Mouse (Mus musculus): ENCODE data around the gene Ssc5d. TPM values are rescaled to one million over a fixed set of nuclear protein-coding genes. Genes with fewer than 3 reads are reported as not detected.

Gene Ssc5d
- polyA plus RNA-seq, 1 experiment = not detected

DNA sequence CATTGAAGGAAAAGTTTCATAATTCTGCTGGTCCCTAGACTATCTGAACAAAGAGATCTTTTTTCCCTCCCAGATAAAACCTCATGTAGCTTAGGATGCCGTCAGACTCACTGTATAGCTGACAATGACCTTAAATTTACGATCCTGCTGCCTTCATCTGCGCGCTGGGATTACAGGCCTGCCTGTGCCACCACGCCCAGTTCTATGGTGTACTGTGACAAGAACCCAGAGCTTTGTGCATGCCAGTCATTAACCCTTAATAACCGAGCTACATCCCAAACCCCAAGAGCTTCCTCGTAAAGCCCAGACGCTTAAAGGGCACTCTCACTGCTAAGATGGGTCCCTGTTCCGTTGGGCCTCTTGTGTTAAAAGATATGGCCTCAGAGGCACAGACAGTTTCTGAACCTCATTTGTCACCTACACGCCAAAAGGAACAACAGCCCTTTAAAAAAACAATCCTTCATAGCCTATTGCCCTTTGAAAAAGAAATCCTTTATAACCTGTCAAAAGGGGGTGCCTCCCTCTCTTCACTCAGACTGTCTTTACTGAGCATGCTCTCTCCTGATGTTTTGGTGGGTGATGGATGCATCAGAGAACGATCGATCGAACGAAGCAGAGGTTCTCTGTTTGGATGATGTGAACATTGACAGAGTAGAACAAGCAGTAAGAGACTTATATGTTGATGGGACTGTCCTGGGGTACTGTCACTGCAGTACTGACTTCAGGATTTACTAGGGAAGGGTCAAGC lies 9.7 kb upstream of the Ssc5d start:
- peaks cover 44% of the 10 kb centered on the region for H3K36me3 ChIP-seq (ENCODE audit: control insufficient read depth)
- H3K9me3 ChIP-seq (ENCODE audit: control insufficient read depth, low read length) = peaks cover 5% of the 10 kb centered on the region
- peak overlapping the region; percentile 94 for H3K4me3 ChIP-seq (replicated peaks)
- TF ChIP-seq TAL1 (IDR thresholded peaks at IDR 0.05; ENCODE audit: low read length) (no peak), GATA1 (IDR thresholded peaks at IDR 0.05; ENCODE audit: low read length) (no peak)
- H3K4me1 ChIP-seq (ENCODE audit: control insufficient read depth) = peaks cover 35% of the 10 kb centered on the region
- H3K27me3 ChIP-seq (ENCODE audit: control insufficient read depth) = no peaks in the 10 kb centered on the region

DNA sequence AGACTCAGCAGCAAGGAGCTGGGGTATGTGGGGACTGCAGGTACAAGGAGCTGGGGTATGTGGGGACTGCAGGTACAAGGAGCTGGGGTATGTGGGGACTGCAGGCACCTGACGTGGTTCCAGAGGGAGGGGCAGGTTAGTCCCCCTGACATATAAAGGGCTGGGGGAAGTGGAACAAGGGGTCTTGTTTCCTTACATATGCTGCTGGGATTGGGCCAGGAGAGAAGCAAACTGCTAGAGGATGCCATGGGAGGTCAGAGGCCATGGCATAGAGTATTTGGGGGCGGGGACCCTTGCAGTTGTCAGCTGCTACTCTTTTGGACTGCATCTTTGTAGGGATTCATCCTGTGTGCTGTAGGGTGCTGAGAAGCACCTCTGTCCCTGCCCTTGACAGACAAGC lies 8.1 kb upstream of the Ssc5d start:
- H3K4me3 ChIP-seq (replicated peaks) = no peak overlapping the region
- no peak for TF ChIP-seq GATA1 (IDR thresholded peaks at IDR 0.05; ENCODE audit: low read length)
- TF ChIP-seq TAL1 (IDR thresholded peaks at IDR 0.05; ENCODE audit: low read length) = no peak
- peaks cover 5% of the 10 kb centered on the region for H3K9me3 ChIP-seq (ENCODE audit: control insufficient read depth, low read length)
- peaks cover 11% of the 10 kb centered on the region for H3K27me3 ChIP-seq (ENCODE audit: control insufficient read depth)
- peaks cover 42% of the 10 kb centered on the region for H3K4me1 ChIP-seq (ENCODE audit: control insufficient read depth)
- peaks cover 47% of the 10 kb centered on the region for H3K36me3 ChIP-seq (ENCODE audit: control insufficient read depth)

DNA sequence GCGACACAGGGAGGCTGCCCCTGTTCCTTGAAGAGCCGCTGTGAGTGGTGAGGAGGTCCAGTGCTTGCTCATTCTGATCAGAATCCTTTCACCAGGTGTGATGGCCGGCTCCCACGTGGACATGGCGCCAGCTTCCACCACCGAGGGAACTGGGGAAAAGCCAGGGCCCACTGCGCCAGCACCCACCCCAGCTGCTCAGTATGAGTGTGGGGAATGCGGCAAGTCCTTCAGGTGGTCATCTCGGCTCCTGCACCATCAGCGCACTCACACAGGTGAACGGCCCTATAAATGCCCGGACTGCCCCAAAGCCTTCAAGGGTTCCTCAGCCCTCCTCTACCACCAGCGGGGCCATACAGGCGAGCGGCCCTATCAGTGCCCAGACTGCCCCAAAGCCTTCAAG lies 6.9 kb upstream of the Ssc5d start:
- TF ChIP-seq TAL1 (IDR thresholded peaks at IDR 0.05; ENCODE audit: low read length) = no peak
- TF ChIP-seq GATA1 (IDR thresholded peaks at IDR 0.05; ENCODE audit: low read length) = no peak
- peaks cover 47% of the 10 kb centered on the region for H3K36me3 ChIP-seq (ENCODE audit: control insufficient read depth)
- H3K9me3 ChIP-seq (ENCODE audit: control insufficient read depth, low read length) = peaks cover 5% of the 10 kb centered on the region
- H3K4me3 ChIP-seq (replicated peaks) = no peak overlapping the region
- peaks cover 44% of the 10 kb centered on the region for H3K4me1 ChIP-seq (ENCODE audit: control insufficient read depth)
- peaks cover 23% of the 10 kb centered on the region for H3K27me3 ChIP-seq (ENCODE audit: control insufficient read depth)

DNA sequence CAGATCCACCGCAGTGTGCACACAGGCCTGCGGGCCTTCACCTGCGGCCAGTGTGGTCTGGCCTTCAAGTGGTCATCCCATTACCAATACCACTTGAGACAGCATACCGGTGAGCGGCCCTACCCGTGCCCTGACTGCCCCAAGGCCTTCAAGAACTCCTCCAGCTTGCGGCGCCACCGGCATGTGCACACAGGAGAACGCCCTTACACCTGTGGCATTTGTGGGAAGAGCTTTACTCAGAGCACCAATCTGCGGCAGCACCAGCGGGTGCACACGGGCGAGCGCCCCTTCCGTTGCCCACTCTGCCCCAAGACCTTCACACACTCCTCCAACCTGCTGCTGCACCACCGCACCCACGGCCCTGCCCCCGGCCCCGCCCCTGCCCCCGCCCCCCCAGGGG lies 6.5 kb upstream of the Ssc5d start:
- Histone ChIP-seq H3K4me1 (ENCODE audit: control insufficient read depth) (peaks cover 45% of the 10 kb centered on the region), H3K9me3 (ENCODE audit: control insufficient read depth, low read length) (peaks cover 7% of the 10 kb centered on the region), H3K27me3 (ENCODE audit: control insufficient read depth) (peaks cover 27% of the 10 kb centered on the region), H3K36me3 (ENCODE audit: control insufficient read depth) (peaks cover 47% of the 10 kb centered on the region), H3K4me3 (replicated peaks) (no peak overlapping the region)
- TF ChIP-seq GATA1 (IDR thresholded peaks at IDR 0.05; ENCODE audit: low read length) (no peak), TAL1 (IDR thresholded peaks at IDR 0.05; ENCODE audit: low read length) (no peak)

DNA sequence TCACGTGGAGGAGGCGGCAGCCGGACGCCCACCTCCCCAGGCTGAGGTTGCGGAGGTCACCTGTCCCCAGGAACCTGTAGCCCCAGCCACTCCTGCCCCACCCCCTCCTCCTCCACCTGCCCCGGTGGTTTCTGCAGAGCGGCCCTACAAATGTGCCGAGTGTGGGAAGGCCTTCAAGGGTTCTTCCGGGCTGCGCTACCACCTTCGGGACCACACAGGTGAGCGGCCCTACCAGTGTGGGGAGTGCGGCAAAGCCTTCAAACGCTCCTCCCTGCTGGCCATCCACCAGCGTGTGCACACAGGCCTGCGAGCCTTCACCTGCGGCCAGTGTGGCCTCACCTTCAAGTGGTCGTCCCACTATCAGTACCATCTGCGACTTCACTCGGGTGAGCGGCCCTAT lies 5.6 kb upstream of the Ssc5d start:
- peaks cover 36% of the 10 kb centered on the region for H3K27me3 ChIP-seq (ENCODE audit: control insufficient read depth)
- peaks cover 36% of the 10 kb centered on the region for H3K4me1 ChIP-seq (ENCODE audit: control insufficient read depth)
- peaks cover 47% of the 10 kb centered on the region for H3K36me3 ChIP-seq (ENCODE audit: control insufficient read depth)
- H3K4me3 ChIP-seq (replicated peaks) = no peak overlapping the region
- peaks cover 7% of the 10 kb centered on the region for H3K9me3 ChIP-seq (ENCODE audit: control insufficient read depth, low read length)
- TF ChIP-seq TAL1 (IDR thresholded peaks at IDR 0.05; ENCODE audit: low read length) (no peak), GATA1 (IDR thresholded peaks at IDR 0.05; ENCODE audit: low read length) (no peak)

DNA sequence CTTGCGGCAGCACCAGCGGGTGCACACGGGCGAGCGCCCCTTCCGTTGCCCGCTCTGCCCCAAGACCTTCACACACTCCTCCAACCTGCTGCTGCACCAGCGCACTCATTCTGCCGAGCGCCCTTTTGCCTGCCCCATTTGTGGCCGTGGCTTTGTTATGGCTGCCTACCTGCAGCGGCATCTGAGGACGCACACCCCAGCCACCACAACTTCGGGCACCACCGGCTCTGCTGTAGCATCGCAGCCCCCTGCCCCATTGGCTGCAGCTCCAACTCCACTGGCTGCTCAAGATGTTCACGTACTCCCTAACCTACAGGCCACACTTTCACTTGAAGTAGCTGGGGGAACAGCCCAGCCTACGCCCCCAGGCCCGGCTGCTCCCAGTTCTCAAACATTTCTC lies 5.1 kb upstream of the Ssc5d start:
- Histone ChIP-seq H3K9me3 (ENCODE audit: control insufficient read depth, low read length) (peaks cover 7% of the 10 kb centered on the region), H3K4me3 (replicated peaks) (no peak overlapping the region), H3K27me3 (ENCODE audit: control insufficient read depth) (peaks cover 41% of the 10 kb centered on the region), H3K36me3 (ENCODE audit: control insufficient read depth) (peaks cover 47% of the 10 kb centered on the region), H3K4me1 (ENCODE audit: control insufficient read depth) (peaks cover 36% of the 10 kb centered on the region)
- TF ChIP-seq TAL1 (IDR thresholded peaks at IDR 0.05; ENCODE audit: low read length) = no peak

DNA sequence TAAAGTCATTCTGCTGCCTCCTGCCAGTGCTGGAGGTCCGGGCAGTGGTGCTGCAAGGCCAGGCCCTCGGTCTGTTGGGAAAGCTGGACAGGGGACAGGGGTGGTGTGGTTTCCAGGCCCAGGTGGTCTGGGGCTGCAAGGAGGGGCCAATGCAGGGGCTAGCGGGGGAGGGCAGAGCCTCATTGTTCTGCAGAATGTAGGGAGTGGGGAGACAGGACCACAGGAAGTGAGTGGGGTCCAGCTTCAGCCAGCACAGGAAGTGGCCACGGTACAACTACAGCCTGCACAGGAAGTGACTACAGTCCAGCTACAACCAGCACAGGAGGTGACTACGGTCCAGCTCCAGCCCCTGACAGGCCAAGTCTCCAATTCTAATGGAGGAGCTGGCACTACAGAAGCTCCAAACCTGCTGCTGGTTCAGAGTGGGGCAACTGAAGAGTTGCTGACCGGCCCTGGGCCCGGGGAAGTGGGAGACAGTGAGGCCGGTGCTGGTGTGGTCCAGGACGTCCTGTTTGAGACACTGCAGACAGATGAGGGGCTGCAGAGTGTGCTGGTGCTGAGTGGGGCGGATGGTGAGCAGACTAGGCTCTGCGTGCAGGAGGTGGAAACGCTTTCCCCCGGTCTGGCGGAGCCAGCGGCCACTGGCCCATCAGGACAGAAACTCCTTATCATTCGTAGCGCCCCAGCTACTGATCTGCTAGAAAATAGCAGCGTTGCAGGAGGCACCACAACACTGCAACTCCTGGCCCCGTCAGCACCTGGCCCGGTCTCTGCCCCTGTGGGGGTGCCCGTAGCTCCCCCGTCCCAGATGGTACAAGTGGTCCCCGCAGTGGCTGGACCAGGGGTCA lies 4.4 kb upstream of the Ssc5d start:
- Histone ChIP-seq H3K4me1 (ENCODE audit: control insufficient read depth) (peaks cover 29% of the 10 kb centered on the region), H3K4me3 (replicated peaks) (no peak overlapping the region), H3K36me3 (ENCODE audit: control insufficient read depth) (peaks cover 47% of the 10 kb centered on the region), H3K9me3 (ENCODE audit: control insufficient read depth, low read length) (peaks cover 7% of the 10 kb centered on the region), H3K27me3 (ENCODE audit: control insufficient read depth) (peaks cover 48% of the 10 kb centered on the region)
- TF ChIP-seq GATA1 (IDR thresholded peaks at IDR 0.05; ENCODE audit: low read length) (no peak), TAL1 (IDR thresholded peaks at IDR 0.05; ENCODE audit: low read length) (no peak)

DNA sequence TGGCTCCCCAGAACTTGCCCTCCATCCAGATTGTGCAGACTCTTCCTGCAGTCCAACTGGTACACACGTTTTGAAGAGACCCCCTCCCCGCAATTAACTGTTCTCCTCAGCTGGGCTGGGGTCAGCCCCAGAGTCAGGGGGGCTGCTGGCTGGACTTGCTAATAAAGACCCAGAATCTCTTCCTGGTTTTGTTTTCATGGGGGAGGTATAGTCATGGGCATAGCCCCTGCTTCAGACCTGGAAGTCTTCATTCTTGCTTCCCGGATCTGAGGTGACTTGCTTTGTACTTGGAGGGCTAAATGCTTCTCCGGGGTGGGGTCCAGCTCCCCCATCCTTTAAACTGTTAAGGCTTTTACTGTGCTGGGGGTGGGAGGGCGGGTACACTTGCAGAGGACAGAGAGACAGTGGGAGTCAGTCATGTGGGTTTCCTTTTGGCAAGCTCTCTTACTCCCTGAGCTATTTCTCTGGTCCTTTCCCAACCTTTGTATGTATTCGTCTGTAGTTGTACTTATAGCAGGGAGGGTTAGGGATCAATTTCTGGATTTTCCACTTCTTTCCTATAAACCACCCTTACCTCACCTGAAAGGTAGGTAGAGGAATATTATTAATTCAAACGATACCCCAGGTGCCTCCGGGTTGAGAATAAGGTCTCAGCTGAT lies 3.6 kb upstream of the Ssc5d start, which contains the start of gene Nat14:
Nat14 (plus strand) TSS at position 205 of the 659 bp plus-strand sequence.
- H3K27me3 ChIP-seq (ENCODE audit: control insufficient read depth) = peaks cover 52% of the 10 kb centered on the region
- H3K4me3 ChIP-seq (replicated peaks) = no peak within 1 kb of the TSS
- peaks cover 42% of the 10 kb centered on the region for H3K36me3 ChIP-seq (ENCODE audit: control insufficient read depth)
- peaks cover 22% of the 10 kb centered on the region for H3K4me1 ChIP-seq (ENCODE audit: control insufficient read depth)
- no peak for TF ChIP-seq GATA1 (IDR thresholded peaks at IDR 0.05; ENCODE audit: low read length)
- peaks cover 7% of the 10 kb centered on the region for H3K9me3 ChIP-seq (ENCODE audit: control insufficient read depth, low read length)

DNA sequence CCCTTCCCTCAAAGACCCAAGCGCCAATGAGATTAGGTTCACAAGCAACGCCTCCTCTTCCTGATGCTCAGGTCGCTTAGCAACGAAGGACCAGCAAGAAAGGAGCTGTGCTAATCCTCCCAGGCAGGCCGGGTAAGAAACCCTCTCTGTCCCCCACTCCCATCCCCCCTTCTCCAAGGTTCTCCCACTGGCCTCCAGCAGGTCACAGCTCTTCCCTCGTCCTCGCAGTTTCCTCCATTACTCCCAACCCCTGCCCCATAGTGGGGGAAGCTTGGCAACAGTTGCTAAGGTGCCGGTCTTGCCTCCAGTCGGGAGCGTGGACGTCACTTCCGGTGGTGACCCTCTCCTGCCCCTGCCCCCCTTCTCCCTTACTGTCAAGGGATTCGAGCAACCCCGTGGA lies 3.1 kb upstream of the Ssc5d start:
- Histone ChIP-seq H3K4me3 (replicated peaks) (no peak overlapping the region), H3K27me3 (ENCODE audit: control insufficient read depth) (peaks cover 52% of the 10 kb centered on the region), H3K36me3 (ENCODE audit: control insufficient read depth) (peaks cover 37% of the 10 kb centered on the region), H3K4me1 (ENCODE audit: control insufficient read depth) (peaks cover 16% of the 10 kb centered on the region), H3K9me3 (ENCODE audit: control insufficient read depth, low read length) (peaks cover 7% of the 10 kb centered on the region)
- TF ChIP-seq GATA1 (IDR thresholded peaks at IDR 0.05; ENCODE audit: low read length) = no peak
- TF ChIP-seq TAL1 (IDR thresholded peaks at IDR 0.05; ENCODE audit: low read length) = no peak
